Mouse (Mus musculus): ENCODE results near the gene Rhov.

GRCm38 (mm10) chr2:119318043-119318710, 47.1 kb upstream of the Rhov start:
- TF ChIP-seq GATA1 (IDR thresholded peaks at IDR 0.05; ENCODE audit: borderline replicate concordance, low read length) (no peak), FLI1 (IDR thresholded peaks at IDR 0.05; ENCODE audit: low read length) (no peak)

Data from megakaryocyte, embryonic 14.5 days (primary cell).